Mouse (Mus musculus) ovary, postnatal 36 days (tissue): ENCODE measurements around the gene Zfp185.
"Not testable (repeated sequence)": the region's sequence is repeated elsewhere in the genome, so short reads cannot be mapped to it uniquely, and the experiment has no call there.

Experiments used
- DNase-seq: peaks from one replicate; pipeline ENCODE4 v3.0.0; 2022; ENCODE audit warnings: low spot score, mixed read lengths

Gene Zfp185

GRCm38 (mm10) chrX:73062323-73062722 lies 75.2 kb downstream of the Zfp185 start:
- no peak for DNase-seq

GRCm38 (mm10) chrX:73063512-73064414 lies 76.6 kb downstream of the Zfp185 start:
- DNase-seq: no peak

GRCm38 (mm10) chrX:73064415-73064793 lies 77.3 kb downstream of the Zfp185 start, which contains the start of gene Pnma3:
TSS of gene Pnma3 (plus strand) at chrX:73064787.
- no peak for DNase-seq

GRCm38 (mm10) chrX:73066765-73067312 lies 79.7 kb downstream of the Zfp185 start:
- not testable (repeated sequence) for DNase-seq
